Mouse (Mus musculus): Measurements from ENCODE around the gene Clcnka. TPM values are rescaled to one million over a fixed set of nuclear protein-coding genes. Genes with fewer than 3 reads are reported as not detected.

Gene Clcnka
- 0.35 and 0.46 TPM in 2 replicates for polyA plus RNA-seq (2012; rRNA removed)

- H3K4me3 ChIP-seq (ENCODE audit: control insufficient read depth, insufficient read depth, low read length), result no peak within 1 kb of the TSS
- H3K27ac ChIP-seq (ENCODE audit: control insufficient read depth, insufficient read depth, low read length), result no peak within 1 kb of the TSS
- H3K4me1 ChIP-seq (replicated peaks; ENCODE audit: control insufficient read depth, insufficient read depth, low read length), result no peaks in the 10 kb centered on the region
- TF ChIP-seq CTCF (IDR thresholded peaks at IDR 0.05; ENCODE audit: borderline replicate concordance, control insufficient read depth, extremely low read depth, insufficient read depth, low read length, poor library complexity), result no peak
- no peak for TF ChIP-seq POLR2A (IDR thresholded peaks at IDR 0.05; ENCODE audit: control insufficient read depth, extremely low read depth, insufficient read depth, low read length, poor library complexity)
- no peaks in the 10 kb centered on the region for H3K36me3 ChIP-seq (ENCODE audit: control insufficient read depth, insufficient read depth, low read length)
- DNase-seq, result no peak
- H3K27me3 ChIP-seq (ENCODE audit: control insufficient read depth, insufficient read depth, low read length), result no peaks in the 10 kb centered on the region
- WGBS, result 76% methylated on average over 12 of the region's 12 CpGs
These were observed at the start of gene Clcnka for GRCm38 (mm10) chr4:141398545-141398944. Clcnka (minus strand) TSS chr4:141398724.

- H3K4me1 ChIP-seq (replicated peaks; ENCODE audit: control insufficient read depth, insufficient read depth, low read length), result peaks cover 21% of the 10 kb centered on the region
- 89% methylated on average over 7 of the region's 7 CpGs for WGBS
- H3K4me3 ChIP-seq (ENCODE audit: control insufficient read depth, insufficient read depth, low read length), result no peak overlapping the region
- no peak overlapping the region for H3K27ac ChIP-seq (ENCODE audit: control insufficient read depth, insufficient read depth, low read length)
- H3K36me3 ChIP-seq (ENCODE audit: control insufficient read depth, insufficient read depth, low read length), result peaks cover 14% of the 10 kb centered on the region
- no peak for DNase-seq
- no peaks in the 10 kb centered on the region for H3K27me3 ChIP-seq (ENCODE audit: control insufficient read depth, insufficient read depth, low read length)
- TF ChIP-seq CTCF (IDR thresholded peaks at IDR 0.05; ENCODE audit: borderline replicate concordance, control insufficient read depth, extremely low read depth, insufficient read depth, low read length, poor library complexity) (no peak), POLR2A (IDR thresholded peaks at IDR 0.05; ENCODE audit: control insufficient read depth, extremely low read depth, insufficient read depth, low read length, poor library complexity) (no peak)
These were observed 47.7 kb upstream of the Clcnka start for GRCm38 (mm10) chr4:141446211-141446610.

GRCm38 (mm10) chr4:141445328-141445720 is 46.8 kb upstream of the Clcnka start:
- no peak overlapping the region for H3K27ac ChIP-seq (ENCODE audit: control insufficient read depth, insufficient read depth, low read length)
- 25% methylated on average over 14 of the region's 14 CpGs for WGBS
- peaks cover 21% of the 10 kb centered on the region for H3K4me1 ChIP-seq (replicated peaks; ENCODE audit: control insufficient read depth, insufficient read depth, low read length)
- no peaks in the 10 kb centered on the region for H3K27me3 ChIP-seq (ENCODE audit: control insufficient read depth, insufficient read depth, low read length)
- H3K36me3 ChIP-seq (ENCODE audit: control insufficient read depth, insufficient read depth, low read length), result peaks cover 14% of the 10 kb centered on the region
- DNase-seq, result no peak
- H3K4me3 ChIP-seq (ENCODE audit: control insufficient read depth, insufficient read depth, low read length), result peak overlapping the region; percentile 86
- no peak for TF ChIP-seq POLR2A (IDR thresholded peaks at IDR 0.05; ENCODE audit: control insufficient read depth, extremely low read depth, insufficient read depth, low read length, poor library complexity)
- no peak for TF ChIP-seq CTCF (IDR thresholded peaks at IDR 0.05; ENCODE audit: borderline replicate concordance, control insufficient read depth, extremely low read depth, insufficient read depth, low read length, poor library complexity)

- Histone ChIP-seq H3K4me1 (replicated peaks; ENCODE audit: control insufficient read depth, insufficient read depth, low read length) (peaks cover 21% of the 10 kb centered on the region), H3K36me3 (ENCODE audit: control insufficient read depth, insufficient read depth, low read length) (peaks cover 14% of the 10 kb centered on the region), H3K4me3 (ENCODE audit: control insufficient read depth, insufficient read depth, low read length) (peak within 1 kb of the TSS; percentile 86), H3K27ac (ENCODE audit: control insufficient read depth, insufficient read depth, low read length) (no peak within 1 kb of the TSS), H3K27me3 (ENCODE audit: control insufficient read depth, insufficient read depth, low read length) (no peaks in the 10 kb centered on the region)
- TF ChIP-seq POLR2A (IDR thresholded peaks at IDR 0.05; ENCODE audit: control insufficient read depth, extremely low read depth, insufficient read depth, low read length, poor library complexity), result peak; percentile 35; the same call in 1 of the 2 replicates
- 0 out of 2 replicates have a peak, but pooled peaks have one; percentile 31 for TF ChIP-seq CTCF (IDR thresholded peaks at IDR 0.05; ENCODE audit: borderline replicate concordance, control insufficient read depth, extremely low read depth, insufficient read depth, low read length, poor library complexity)
- DNase-seq, result peak; percentile 90
- under 1% methylated on average over 98 of the region's 102 CpGs for WGBS
These were observed 46.2 kb upstream of the Clcnka start, which contains the start of gene Zbtb17 for GRCm38 (mm10) chr4:141444451-141445327. Zbtb17 (plus strand) TSS chr4:141444654.

GRCm38 (mm10) chr4:141443641-141444429 is 45.3 kb upstream of the Clcnka start:
- Histone ChIP-seq H3K4me1 (replicated peaks; ENCODE audit: control insufficient read depth, insufficient read depth, low read length) (peaks cover 21% of the 10 kb centered on the region), H3K27ac (ENCODE audit: control insufficient read depth, insufficient read depth, low read length) (no peak overlapping the region), H3K4me3 (ENCODE audit: control insufficient read depth, insufficient read depth, low read length) (peak overlapping the region; percentile 86), H3K36me3 (ENCODE audit: control insufficient read depth, insufficient read depth, low read length) (peaks cover 12% of the 10 kb centered on the region), H3K27me3 (ENCODE audit: control insufficient read depth, insufficient read depth, low read length) (no peaks in the 10 kb centered on the region)
- WGBS, result 45% methylated on average over 11 of the region's 11 CpGs
- DNase-seq, result no peak
- TF ChIP-seq POLR2A (IDR thresholded peaks at IDR 0.05; ENCODE audit: control insufficient read depth, extremely low read depth, insufficient read depth, low read length, poor library complexity) (no peak), CTCF (IDR thresholded peaks at IDR 0.05; ENCODE audit: borderline replicate concordance, control insufficient read depth, extremely low read depth, insufficient read depth, low read length, poor library complexity) (no peak)

DNA sequence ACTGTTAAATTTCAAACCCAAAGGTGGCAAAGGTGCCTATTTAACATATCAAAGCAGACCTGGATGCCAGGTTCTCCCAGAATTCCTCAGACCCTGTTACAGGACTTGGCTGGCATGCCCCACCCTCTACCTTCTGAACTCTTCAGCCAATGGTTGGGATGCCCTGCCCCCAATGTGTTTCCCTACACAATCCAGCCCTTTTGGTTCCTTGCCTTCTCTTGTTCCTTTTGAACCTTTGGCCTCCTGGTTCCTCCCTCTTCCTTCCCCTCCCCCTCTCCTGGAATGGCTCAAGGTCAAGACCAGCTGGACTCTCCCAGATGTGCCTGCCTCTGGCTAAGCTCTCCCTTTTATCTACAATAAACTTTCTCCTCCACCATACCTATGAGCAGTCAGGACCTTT is 42.4 kb upstream of the Clcnka start:
- H3K4me3 ChIP-seq (ENCODE audit: control insufficient read depth, insufficient read depth, low read length), result no peak overlapping the region
- no peak for DNase-seq
- H3K4me1 ChIP-seq (replicated peaks; ENCODE audit: control insufficient read depth, insufficient read depth, low read length), result peaks cover 10% of the 10 kb centered on the region
- no peaks in the 10 kb centered on the region for H3K27me3 ChIP-seq (ENCODE audit: control insufficient read depth, insufficient read depth, low read length)
- H3K27ac ChIP-seq (ENCODE audit: control insufficient read depth, insufficient read depth, low read length), result no peak overlapping the region
- TF ChIP-seq POLR2A (IDR thresholded peaks at IDR 0.05; ENCODE audit: control insufficient read depth, extremely low read depth, insufficient read depth, low read length, poor library complexity), result no peak
- no peak for TF ChIP-seq CTCF (IDR thresholded peaks at IDR 0.05; ENCODE audit: borderline replicate concordance, control insufficient read depth, extremely low read depth, insufficient read depth, low read length, poor library complexity)
- no peaks in the 10 kb centered on the region for H3K36me3 ChIP-seq (ENCODE audit: control insufficient read depth, insufficient read depth, low read length)
